Mouse (Mus musculus) spleen, adult 2 months (tissue): ENCODE measurements around the gene Gng11.

ENCODE experiments used
- CTCF ChIP-seq: fragments of 200-500 bp; IDR thresholded peaks from 2 replicates; pipeline ENCODE4 v1.5.1; 2011; ENCODE audit warnings: mild to moderate bottlenecking, inconsistent platforms; ENCODE audit not compliant: insufficient read depth, insufficient read length, insufficient replicate concordance; ENCODE audit errors: extremely low read depth
- POLR2A ChIP-seq: fragments of 200-500 bp; IDR thresholded peaks from 2 replicates; pipeline ENCODE4 v1.6.1; 2011; ENCODE audit warnings: low read depth, low read length, inconsistent platforms

- TF ChIP-seq CTCF: no peak
- no peak for TF ChIP-seq POLR2A
Observed at GRCm38 (mm10) chr6:4052843-4053242, 49.1 kb downstream of the Gng11 start.
